In genomic region chr13:40729592-40730431, GRCm38 (mm10) we compare ENCODE assay signal across 8 mouse cellular contexts. TPM values are rescaled to one million over a fixed set of nuclear protein-coding genes. Genes with fewer than 3 reads are reported as not detected.
DNase-seq lines count a peak whose midpoint lies in the region; ATAC-seq and TF ChIP-seq lines count a peak whose summit lies in the region.

No protein-coding gene starts in this region.

- H3K27me3 ChIP-seq in embryonic facial prominence, embryonic 10.5 days (replicated peaks; ENCODE audit: low read depth, poor library complexity, severe bottlenecking), result peaks cover 94% of the 10 kb centered on the region
- peaks cover 35% of the 10 kb centered on the region for H3K27me3 ChIP-seq in hindbrain, embryonic 15.5 days
- H3K27me3 ChIP-seq in neural tube, embryonic 11.5 days (ENCODE audit: control insufficient read depth, insufficient read depth, low read length), result peaks cover 78% of the 10 kb centered on the region

- H3K9me3 ChIP-seq in embryonic facial prominence, embryonic 10.5 days, result no peaks in the 10 kb centered on the region
- no peaks in the 10 kb centered on the region for H3K9me3 ChIP-seq in hindbrain, embryonic 15.5 days
- H3K9me3 ChIP-seq in neural tube, embryonic 11.5 days (ENCODE audit: control insufficient read depth, low read length), result no peaks in the 10 kb centered on the region

- no peak for DNase-seq in left cerebral cortex, adult 2 months (ENCODE audit: extremely low spot score in 1 of 2, low spot score in 2 of 2)
- DNase-seq in left cerebral cortex, postnatal 10 days (ENCODE audit: extremely low spot score in 1 of 2, low spot score in 2 of 2), result no peak
- peak; percentile 67 for DNase-seq in embryonic facial prominence, embryonic 10.5 days (ENCODE audit: low spot score)
- peak; percentile 62 for DNase-seq in neural tube, embryonic 11.5 days (ENCODE audit: low spot score)
- no peak for DNase-seq in B cell, adult 2 months
- DNase-seq in frontal cortex, adult 2 months (ENCODE audit: extremely low spot score in 1 of 2, low spot score in 1 of 2), result no peak
- DNase-seq in thymus, postnatal 14 days, result no peak

- H3K36me3 ChIP-seq in embryonic facial prominence, embryonic 10.5 days (replicated peaks), result no peaks in the 10 kb centered on the region
- no peaks in the 10 kb centered on the region for H3K36me3 ChIP-seq in hindbrain, embryonic 15.5 days
- H3K36me3 ChIP-seq in neural tube, embryonic 11.5 days (ENCODE audit: control insufficient read depth, insufficient read depth, low read length), result no peaks in the 10 kb centered on the region

- peak overlapping the region; percentile 60 for H3K4me2 ChIP-seq in hindbrain, embryonic 15.5 days
- H3K4me2 ChIP-seq in neural tube, embryonic 11.5 days (ENCODE audit: low read depth), result peak overlapping the region; percentile 71

- TF ChIP-seq CTCF in left cerebral cortex, adult 2 months (IDR thresholded peaks at IDR 0.05), result no peak

- intact Hi-C loops in left cerebral cortex, adult 2 months (cut with DNase I), result loop anchor here (5.0 kb wide), 2 partner anchors 838 to 1083 kb away; no protein-coding TSS in a partner anchor
- intact Hi-C loops in left cerebral cortex, postnatal 10 days (cut with DNase I), result loop anchor here (5.0 kb wide), 1 partner anchor 1548 kb away; no protein-coding TSS in a partner anchor

- peaks cover 61% of the 10 kb centered on the region for H3K4me1 ChIP-seq in embryonic facial prominence, embryonic 10.5 days
- peaks cover 28% of the 10 kb centered on the region for H3K4me1 ChIP-seq in hindbrain, embryonic 15.5 days (replicated peaks)
- no peaks in the 10 kb centered on the region for H3K4me1 ChIP-seq in neural tube, embryonic 11.5 days (ENCODE audit: control insufficient read depth, insufficient read depth, low read length)

- peak overlapping the region; percentile 32 for H3K9ac ChIP-seq in hindbrain, embryonic 15.5 days
- peak overlapping the region; percentile 57 for H3K9ac ChIP-seq in neural tube, embryonic 11.5 days (ENCODE audit: low read length)

- H3K27ac ChIP-seq in left cerebral cortex, adult 2 months, result no peak overlapping the region
- peak overlapping the region; percentile 97 for H3K27ac ChIP-seq in embryonic facial prominence, embryonic 10.5 days (replicated peaks)
- H3K27ac ChIP-seq in hindbrain, embryonic 15.5 days (replicated peaks), result peak overlapping the region; percentile 85
- peak overlapping the region; percentile 95 for H3K27ac ChIP-seq in neural tube, embryonic 11.5 days (ENCODE audit: low read depth, low read length)

- peak overlapping the region; percentile 27 for H3K4me3 ChIP-seq in left cerebral cortex, adult 2 months
- H3K4me3 ChIP-seq in embryonic facial prominence, embryonic 10.5 days, result peak overlapping the region; percentile 75
- H3K4me3 ChIP-seq in hindbrain, embryonic 15.5 days, result peak overlapping the region; percentile 48
- peak overlapping the region; percentile 53 for H3K4me3 ChIP-seq in neural tube, embryonic 11.5 days (ENCODE audit: low read depth, low read length)

- WGBS in embryonic facial prominence, embryonic 10.5 days, result under 1% methylated on average over 52 of the region's 52 CpGs
- under 1% methylated on average over 52 of the region's 52 CpGs for WGBS in hindbrain, embryonic 15.5 days
- under 1% methylated on average over 52 of the region's 52 CpGs for WGBS in neural tube, embryonic 11.5 days

- ATAC-seq in hindbrain, embryonic 15.5 days (ENCODE audit: low FRiP score, low read depth), result no peak
- no peak for ATAC-seq in neural tube, embryonic 11.5 days (ENCODE audit: insufficient read depth, low FRiP score, low TSS enrichment)

RNA-seq across cellular contexts. Expression of gene Tfap2a, which starts 8.4 kb away (rescaled TPM):
- total RNA-seq in left cerebral cortex, adult 2 months (2021), result 1 to 10 TPM in 1 of 2 experiments, under 1 TPM in 1; 0.68 to 1.0 TPM
- total RNA-seq in left cerebral cortex, postnatal 10 days (2021), result under 1 TPM; 0.49 to 0.51 TPM
- 8.3 and 8.5 TPM in 2 replicates for polyA plus RNA-seq in embryonic facial prominence, embryonic 10.5 days (2016; fragmentation: Nextera tagmentation; extraction: Ambion mirVana)
- 10.5 and 11.5 TPM in 2 replicates for polyA plus RNA-seq in hindbrain, embryonic 15.5 days (2015; fragmentation: Nextera tagmentation; extraction: Ambion mirVana)
- polyA plus RNA-seq in neural tube, embryonic 11.5 days (2014; fragmentation: Nextera tagmentation; extraction: Ambion mirVana), result 12.9 and 13.7 TPM in 2 replicates
- 0.38 and 0.55 TPM in 2 replicates for polyA plus RNA-seq in frontal cortex, adult 2 months (2012; rRNA removed)

Comparison
In these comparisons a context has a peak if more than half of its experiments do, and no peak if none do; other contexts are left out.
1. DNase-seq: peak in embryonic facial prominence, embryonic 10.5 days (single experiment) and neural tube, embryonic 11.5 days (single experiment); none in left cerebral cortex, adult 2 months (0 of 2), left cerebral cortex, postnatal 10 days (0 of 2), B cell, adult 2 months (0 of 2), frontal cortex, adult 2 months (0 of 2) and thymus, postnatal 14 days (single experiment).
2. Peak in every context shown above with its lines, with median percentiles within 50 percentile points of each other: H3K4me3 ChIP-seq.